Mouse (Mus musculus): ENCODE measurements around the gene Zdhhc7.

Gene Zdhhc7

DNA sequence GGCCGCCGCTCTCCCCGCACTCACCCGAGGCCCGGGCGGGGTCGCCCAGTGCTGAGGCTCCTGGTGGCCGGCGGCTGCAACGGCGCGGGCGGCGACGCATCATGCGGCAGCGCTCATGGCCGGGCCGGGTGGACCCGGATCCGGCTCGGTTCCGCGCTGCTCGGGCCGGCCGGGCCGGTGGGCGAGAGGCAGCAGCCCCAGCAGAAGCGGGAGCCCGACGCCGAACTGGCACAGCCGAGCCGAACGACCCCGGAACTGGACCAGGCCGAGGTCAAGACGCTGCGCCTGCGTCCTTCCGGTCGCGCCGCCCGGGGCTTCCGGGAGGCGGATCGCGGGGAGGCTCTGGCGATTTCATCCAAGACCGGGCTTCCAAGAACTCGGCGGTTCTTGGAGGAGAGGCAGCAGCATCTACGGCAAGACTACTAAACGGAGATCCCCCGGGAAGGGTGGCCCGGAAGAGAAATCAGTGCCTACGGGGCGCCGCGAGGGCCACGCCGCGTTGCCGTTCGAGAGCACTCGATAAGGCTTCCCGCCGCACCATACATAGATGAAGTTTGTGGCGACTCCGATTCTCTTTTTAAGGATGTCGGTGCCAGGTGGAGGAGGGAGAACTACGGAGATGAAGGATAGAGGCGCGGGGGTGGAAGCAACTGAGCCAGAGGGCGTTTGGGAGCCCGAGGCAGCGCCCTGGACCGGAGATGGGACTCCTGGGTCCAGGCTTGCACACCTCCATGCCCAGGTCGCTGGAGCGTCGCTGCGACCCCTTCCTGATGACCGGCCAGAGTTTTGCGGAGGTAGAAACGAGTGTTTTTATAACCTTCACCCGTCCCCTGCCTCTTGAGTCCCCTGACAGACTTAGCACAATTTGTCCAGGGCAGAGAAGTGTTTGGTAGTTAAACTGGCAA, at the start of gene Zdhhc7:
TSS of gene Zdhhc7 (minus strand) at position 415 of the 905 bp plus-strand sequence.
- peak; percentile 76 to 80 for DNase-seq (ENCODE audit: low spot score in 2 of 2)

DNA sequence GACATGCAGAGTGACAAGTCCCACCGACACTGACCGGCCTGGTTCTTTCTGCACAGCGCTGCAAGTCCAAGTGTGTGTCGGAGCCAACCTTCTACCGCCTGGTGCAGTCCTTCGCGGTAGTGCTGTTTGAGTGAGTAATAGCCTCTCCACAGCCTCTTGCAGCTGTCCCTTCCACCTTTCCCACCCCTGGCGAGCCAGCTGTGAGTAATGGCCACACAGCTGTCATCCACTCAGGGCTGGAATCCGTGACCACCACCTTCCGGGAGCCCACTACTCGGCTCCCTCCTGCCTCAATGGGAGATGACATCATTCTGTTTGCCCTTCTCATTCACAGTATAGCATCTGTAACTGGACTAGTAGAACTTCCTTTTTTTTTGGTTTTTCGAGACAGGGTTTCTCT, 48.7 kb upstream of the Zdhhc7 start:
- DNase-seq (ENCODE audit: low spot score in 2 of 2), result no peak

DNA sequence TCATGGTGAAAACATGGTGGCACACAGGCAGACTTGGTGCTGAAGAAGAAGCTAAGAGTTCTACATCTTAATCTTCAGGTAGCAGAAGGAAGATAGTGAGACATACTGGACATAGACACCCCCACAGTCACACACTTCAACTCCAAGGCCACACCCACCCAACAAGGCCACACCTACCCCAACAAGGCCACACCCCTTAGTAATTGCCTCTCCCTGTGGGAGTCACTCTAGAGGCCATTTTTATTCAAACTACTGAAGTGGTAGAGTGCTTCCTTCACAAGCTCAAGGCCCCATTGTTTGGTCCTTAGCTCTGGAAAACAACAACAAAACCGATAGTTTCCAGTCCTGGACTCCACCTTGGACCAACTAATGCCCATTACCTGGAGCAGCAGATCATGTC, 44.8 kb upstream of the Zdhhc7 start:
- DNase-seq (ENCODE audit: low spot score in 2 of 2), result no peak

DNA sequence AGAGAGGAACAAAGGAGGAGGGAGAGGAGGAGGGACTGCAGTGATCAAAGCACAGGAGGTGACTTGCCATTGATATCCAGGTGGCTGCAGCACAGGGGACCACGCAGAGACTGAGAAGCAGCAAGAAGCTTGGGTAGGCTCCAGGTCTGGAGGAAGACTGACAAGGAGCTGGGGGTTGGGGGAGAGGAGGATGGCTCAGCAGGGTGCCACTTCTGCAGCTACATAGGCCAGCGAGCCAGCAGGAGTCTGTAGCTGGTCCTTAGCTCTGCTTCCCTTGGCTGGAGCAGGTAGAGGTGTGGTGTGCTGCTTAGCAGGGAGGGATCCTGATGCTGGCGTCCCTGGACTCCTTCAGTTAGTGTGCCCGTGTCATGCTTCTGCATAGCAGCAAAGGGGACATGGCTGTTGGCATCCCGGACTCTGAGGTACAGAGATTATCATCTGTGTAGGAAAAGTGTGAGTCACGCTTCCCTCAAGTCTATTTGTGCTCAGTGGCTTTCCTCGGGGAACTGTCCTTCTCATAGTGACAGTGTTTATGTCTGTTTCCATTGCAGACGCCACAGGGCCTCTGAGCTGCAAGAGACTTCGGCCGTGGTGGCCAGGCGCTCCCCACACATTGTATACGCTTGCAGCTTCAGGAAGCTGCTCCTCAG, 43.5 kb upstream of the Zdhhc7 start:
- DNase-seq (ENCODE audit: low spot score in 2 of 2), result no peak

DNA sequence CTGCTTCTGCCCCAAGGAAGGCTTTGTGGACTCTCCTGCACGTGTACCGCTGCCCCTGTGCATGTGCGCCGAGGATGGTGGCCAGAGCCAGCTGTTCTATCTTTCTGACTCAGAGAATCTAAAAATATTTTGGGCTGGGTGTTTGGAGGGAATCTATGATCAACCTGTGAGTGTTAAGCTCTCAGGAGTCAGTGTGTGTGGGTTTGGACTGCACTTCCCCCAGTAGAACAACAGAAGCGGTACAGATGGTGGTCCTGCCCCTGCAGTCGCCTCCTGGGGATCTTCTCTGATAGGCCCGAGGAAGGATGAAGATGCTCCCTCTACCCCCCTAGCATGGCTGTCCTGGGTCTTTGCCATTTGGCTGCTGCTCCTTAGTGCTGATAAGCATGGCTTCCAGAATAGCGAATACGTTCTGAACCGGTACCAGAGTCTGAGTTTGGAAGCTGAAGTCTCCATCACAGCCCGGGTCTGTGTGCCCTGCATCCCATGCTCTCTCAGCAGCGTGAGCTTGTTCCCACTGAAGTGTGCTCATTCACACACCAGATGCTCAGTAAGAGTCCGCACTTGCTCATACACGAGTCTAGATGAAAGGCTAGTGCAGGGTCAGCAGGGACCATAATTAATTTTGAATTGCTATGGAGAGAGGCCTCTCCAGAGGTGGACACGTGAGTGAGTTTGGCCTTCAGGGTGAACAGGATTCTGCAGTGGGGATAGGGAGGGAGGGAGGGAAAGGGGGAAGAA, 42.8 kb upstream of the Zdhhc7 start:
- no peak for DNase-seq (ENCODE audit: low spot score in 2 of 2)

DNA sequence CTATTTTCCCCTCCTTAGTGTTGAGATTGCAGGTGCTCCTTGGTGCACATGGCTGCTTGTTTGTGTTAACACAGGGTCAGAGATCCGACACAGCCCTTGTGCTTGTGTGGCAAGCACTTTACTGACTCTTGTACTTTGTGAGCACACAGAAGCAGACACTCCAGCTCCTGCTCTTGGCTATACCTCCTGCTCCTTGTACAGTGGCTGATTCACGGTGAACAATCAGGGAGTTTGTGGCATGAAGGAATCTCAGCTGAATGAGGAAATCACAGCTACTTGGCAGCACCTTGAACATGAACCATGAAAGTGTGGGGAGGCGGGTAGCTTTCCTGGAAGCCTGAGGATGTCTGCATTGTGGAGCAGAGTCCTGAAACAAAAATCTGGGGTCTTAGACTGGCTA, 39.5 kb upstream of the Zdhhc7 start:
- DNase-seq (ENCODE audit: low spot score in 2 of 2), result no peak

DNA sequence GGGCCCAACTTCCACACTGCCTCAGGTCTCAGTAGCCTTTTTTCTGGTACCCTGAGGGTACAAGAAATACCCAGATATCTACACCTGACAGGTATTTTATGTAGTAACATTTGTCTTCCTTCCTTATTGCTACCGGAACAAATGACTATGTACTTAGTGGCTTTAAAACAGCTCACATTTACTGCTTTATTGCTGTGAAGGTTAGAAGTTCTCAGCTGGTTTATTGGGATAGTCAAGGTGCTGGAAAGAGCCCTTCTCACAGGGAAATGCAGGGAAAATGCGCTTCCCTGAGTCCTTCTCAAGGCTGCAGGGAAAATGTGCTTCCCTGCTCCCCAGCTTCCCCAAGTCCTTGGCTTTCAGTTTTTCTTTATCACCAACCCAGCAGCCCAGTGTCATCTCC, 37.7 kb upstream of the Zdhhc7 start:
- no peak for DNase-seq (ENCODE audit: low spot score in 2 of 2)

DNA sequence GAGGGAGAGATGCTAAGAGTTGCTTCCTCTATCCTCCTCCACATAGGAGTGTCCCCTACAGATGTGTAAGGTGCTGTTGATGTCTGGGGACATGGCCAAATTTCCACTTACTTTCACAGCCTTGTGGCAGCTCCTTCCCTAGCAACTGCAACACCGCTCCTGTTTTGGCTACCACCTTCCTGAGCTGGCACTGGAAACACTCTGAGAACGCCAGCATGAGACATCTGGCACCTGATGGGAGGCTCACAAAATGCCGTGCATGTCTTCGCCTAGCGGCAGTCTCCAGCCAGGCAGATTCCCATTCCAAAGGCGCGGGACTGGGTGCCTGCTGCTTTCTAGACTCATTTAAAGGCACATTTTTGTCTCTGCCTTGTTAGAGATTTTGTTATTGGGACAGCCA, 35.3 kb upstream of the Zdhhc7 start:
- DNase-seq (ENCODE audit: low spot score in 2 of 2), result no peak

DNA sequence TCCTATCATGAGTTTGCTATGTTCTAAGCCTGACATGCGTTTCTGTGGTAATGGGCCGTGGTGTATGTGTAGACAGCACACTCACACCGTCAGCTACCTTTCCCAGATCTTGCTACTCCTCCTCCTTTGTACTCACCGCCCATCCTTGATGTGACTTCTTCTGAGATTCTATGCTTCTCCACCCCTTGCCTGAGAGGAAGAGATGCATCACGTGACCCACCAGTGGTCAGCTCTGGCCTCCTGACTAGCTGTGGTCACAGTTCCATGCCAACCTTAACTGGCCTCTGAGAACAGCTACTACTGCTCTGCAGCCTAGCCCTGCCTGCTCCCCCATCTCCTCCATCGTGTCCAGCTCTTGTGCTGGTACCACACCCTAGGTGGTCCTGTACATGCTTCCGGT, 34.4 kb upstream of the Zdhhc7 start:
- DNase-seq (ENCODE audit: low spot score in 2 of 2), result no peak

DNA sequence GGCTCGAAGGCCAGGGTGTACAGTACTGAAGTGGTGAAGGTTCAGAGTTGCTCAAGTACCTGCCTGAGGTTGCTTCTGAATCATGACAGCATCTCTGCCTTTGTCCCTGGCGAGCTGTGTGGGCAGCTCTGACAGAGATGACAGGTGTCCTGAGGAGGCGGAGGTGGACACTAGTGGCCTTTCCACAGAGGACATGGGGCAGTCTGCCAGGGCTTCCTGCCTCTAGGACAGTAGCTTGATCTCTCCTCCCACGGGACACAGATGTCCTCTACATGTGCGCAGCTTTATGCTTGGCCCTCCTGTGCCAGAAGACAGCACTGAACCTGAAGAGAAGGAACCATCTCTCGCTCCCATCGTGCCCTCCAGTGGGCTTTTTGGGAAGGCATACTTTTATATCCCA, 31.9 kb upstream of the Zdhhc7 start:
- no peak for DNase-seq (ENCODE audit: low spot score in 2 of 2)

DNA sequence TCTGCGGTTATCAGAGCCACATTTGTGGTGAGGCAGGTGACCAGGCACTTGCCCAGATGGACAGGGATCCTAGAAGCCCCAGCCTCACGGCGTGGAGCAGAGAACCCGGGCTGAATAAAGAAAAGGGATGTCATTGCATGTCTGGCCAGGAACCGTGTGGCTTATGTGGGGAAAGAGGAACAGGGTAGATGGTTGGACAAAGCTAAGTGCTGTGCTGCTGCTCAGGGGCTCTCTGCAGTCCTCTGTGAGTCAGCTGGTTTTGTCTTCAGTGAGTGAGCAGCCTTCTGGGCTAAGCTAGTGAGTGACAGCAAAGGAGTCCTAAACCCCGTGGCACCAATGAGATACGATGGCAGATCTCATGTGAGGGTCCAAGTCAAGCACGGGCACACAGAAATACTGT, 29.9 kb upstream of the Zdhhc7 start:
- no peak for DNase-seq (ENCODE audit: low spot score in 2 of 2)

DNA sequence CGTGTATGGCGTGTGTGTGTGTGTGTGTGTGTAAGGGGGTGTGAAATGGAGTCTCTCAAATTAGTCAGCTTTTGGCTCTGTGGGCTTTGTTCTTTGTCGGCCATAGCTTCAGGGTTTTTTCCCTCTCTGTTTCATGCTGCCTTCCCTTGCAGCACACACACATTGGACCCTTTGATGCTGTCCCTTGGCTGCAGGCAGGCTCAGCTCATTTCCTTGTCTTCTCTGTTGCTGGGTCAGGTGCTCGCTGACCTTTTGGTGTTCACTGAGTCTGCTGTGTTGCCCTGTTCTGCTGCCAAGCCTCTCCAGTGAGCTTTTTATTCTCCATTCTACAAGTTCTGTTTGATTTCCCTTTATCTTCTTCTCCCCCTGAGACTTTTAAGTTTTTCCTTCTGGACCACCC, 28.3 kb upstream of the Zdhhc7 start:
- DNase-seq (ENCODE audit: low spot score in 2 of 2), result no peak

DNA sequence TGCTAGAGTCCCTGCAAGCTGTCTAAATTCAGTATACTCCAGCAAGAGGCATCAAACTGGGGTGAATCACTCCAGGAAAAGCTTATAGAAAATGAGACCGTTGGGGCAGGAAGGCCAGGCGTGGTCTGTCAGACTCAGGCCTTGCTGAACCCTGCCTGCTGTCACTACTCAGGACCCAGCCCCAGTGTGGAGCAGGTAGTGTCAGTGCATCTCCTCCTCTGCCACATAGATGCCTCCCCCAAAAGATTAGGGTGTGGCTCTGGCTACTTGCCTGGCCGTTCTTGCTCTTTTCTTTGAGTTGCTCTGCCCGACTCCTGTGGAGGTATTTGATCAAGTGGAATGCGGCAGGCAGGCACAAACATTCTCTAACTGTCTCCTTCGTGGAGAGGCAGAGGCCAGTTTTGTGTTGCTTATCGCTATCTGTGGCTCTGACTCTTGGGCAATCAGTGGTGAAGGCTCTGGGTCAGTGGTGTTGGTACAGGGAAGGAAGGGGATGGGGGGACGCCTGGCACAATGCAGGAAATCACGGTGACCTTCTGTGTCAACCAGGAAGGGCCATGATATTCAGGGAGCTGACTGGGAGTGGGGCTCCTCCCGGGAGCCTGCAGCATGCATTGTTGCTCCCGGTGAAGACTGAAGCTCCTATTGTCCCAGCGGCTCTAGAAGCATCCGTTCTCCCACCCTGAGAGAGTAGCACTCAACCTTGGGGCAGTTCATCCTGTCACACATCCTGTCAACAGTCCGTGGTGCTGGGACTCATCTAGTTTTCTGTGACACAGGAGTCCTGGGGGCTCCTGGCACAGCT, 25.3 kb upstream of the Zdhhc7 start:
- DNase-seq (ENCODE audit: low spot score in 2 of 2), result no peak

DNA sequence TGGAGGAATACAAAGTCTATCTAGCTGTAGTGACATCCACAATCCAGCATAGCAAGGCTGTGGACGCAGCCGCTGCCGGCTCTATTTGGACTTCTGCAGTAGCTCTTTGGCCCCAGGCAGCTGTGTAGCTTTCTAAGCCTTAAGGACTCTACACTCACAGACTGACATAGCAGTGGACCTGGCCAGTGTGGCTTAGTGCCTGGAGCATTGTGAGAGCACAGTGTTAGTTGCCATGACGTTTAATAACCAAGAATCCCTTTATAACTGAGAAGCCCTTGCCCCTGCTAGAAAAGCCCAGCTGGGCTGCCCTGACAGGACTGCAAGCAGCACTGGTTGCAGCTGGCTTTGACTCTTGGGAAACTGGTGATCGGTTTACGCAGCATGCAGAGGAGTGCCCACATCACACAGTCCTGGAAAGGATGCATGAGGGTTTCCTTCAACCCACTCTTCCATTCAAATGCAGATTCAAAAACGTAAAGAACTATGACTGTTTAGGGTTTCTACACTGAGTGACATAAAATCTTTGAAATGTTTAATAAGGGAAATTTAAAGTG, 23.6 kb upstream of the Zdhhc7 start:
- no peak for DNase-seq (ENCODE audit: low spot score in 2 of 2)

DNA sequence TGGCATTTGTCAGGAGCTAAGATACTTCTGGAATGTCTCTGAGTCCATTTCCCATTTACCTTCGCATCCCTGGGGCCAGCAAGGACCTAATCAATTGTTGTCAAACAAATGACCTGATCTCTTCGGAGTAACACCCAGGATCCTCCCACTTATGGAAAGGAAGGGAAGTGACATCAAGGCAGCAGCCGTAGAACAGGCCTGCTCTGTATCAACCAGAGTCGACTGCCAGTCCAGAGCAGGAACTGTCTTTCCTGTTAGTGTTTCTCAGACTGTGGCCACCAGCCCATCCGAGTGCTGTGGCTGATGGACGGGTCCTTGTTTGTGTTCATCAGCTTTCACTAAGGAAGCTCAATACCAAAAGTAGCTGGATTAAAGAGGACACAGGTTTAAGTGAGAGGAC, 23.0 kb upstream of the Zdhhc7 start:
- DNase-seq (ENCODE audit: low spot score in 2 of 2), result no peak

DNA sequence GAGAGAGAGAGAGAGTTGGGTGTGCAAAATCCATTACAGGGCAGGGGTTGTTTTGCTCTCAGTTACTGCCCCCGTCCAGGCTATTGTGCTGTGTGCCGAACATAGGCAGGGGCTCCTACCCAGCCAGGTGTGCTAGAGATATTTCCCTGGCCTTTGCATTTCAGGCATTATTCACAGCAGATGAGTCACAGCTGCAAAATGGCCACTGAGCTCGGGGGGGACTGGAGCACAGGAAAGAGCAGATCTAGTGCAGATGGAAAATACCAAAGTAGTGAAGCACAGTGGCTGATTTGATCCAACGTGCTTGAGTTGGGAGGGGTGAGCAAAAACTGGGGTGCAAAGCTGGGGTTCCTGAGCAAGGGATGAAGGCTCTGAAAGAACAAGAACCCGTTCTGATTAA, 19.7 kb upstream of the Zdhhc7 start:
- DNase-seq (ENCODE audit: low spot score in 2 of 2), result no peak

DNA sequence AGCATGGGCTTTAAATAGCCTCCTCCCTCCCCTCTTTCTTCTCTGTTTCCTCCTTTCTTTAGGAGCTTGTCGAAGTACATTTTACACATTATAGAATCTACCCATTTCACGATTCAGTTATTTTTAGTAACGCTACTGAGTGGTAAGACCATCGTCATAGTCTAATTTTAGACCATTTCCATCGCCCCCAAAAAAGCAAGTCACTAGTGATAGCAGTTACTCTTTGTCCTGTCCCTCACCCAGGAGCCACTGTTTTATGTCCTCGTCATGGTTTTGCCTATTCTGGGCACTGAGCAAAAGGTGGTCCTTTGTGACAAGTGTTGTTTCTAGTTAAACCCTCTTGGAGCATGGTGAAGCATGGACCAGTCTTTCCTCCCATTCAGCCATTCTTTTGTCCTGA, 18.6 kb upstream of the Zdhhc7 start:
- DNase-seq (ENCODE audit: low spot score in 2 of 2), result no peak

DNA sequence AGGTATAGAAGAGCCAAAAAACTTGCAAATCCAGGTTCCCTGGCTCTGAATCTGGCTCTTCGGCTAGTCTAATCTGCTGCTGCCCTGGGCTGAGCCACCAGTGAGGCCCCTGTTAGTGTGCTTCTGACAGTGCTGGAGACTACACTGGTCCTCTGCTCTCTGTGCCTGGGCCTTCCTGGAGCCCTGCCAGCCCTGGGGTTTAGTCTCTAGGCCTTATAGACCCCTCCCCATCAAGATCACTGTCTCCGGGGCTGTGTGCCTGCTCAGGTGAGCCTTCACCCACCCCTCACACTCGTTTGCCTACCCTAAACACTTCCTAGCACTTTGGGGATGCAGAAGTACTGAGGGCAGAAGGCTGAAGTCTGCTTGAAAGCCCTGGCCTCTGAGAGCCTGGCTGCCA, 18.1 kb upstream of the Zdhhc7 start:
- no peak for DNase-seq (ENCODE audit: low spot score in 2 of 2)

DNA sequence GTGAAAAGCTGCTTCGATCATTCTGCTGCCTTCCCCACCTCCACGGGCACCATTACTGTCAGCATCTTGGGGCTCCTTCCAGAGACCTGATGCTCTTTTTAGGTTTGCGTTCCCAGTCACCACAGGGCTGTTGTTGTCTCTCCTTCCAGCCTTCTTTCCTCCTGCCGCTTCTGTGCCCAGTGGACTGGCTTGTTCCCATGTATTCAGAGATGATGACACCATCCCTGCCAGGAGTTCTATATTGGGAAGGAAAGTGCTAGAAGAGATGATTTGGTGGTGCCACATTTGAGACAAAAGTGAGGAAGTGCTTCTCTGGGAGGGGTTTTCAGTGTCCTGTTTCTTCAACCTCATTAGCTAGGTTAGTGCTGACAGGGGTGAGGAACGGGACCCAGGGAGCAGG, 17.6 kb upstream of the Zdhhc7 start:
- DNase-seq (ENCODE audit: low spot score in 2 of 2), result no peak

DNA sequence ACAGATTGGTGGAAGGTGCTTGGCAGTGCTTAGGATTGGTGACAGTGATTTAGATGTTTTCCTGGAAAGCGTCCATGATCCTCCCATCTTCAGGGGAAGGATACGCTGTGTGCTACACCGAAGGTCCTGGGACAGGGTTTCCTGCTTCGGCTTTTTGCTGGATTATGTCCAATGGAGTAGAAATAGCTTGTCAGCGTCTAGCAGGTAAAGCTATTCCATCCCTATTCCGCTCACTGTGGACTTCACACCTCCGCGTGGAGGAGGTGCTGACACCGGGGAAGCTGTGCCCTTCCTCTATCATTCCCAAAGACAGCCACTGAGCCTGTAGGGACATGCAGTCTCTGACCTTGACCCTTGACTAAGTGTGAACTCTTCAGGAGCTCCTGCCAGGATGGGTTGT, 16.9 kb upstream of the Zdhhc7 start:
- DNase-seq (ENCODE audit: low spot score in 2 of 2), result no peak

DNA sequence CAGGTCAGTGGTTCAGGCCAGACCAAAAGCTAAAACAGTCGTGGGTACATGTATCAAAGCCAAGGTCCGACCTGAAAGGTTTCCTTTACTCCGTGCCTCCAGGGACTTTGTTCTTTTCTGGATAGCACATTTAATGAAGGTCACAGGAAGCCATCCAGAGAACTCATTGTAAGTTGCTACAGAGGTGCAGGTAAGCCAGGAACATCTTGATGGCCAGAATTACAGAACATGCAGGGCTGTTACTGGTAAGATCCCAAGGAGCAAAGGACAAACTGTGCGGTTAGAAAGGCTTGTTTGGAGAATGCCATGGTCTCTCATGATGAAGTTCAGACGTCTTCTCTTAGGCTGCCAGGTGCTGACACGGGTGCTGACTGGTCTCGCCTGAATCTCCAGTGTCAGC, 15.3 kb upstream of the Zdhhc7 start:
- no peak for DNase-seq (ENCODE audit: low spot score in 2 of 2)
